ENCODE assay signal across 10 mouse cellular contexts in the genomic region with DNA sequence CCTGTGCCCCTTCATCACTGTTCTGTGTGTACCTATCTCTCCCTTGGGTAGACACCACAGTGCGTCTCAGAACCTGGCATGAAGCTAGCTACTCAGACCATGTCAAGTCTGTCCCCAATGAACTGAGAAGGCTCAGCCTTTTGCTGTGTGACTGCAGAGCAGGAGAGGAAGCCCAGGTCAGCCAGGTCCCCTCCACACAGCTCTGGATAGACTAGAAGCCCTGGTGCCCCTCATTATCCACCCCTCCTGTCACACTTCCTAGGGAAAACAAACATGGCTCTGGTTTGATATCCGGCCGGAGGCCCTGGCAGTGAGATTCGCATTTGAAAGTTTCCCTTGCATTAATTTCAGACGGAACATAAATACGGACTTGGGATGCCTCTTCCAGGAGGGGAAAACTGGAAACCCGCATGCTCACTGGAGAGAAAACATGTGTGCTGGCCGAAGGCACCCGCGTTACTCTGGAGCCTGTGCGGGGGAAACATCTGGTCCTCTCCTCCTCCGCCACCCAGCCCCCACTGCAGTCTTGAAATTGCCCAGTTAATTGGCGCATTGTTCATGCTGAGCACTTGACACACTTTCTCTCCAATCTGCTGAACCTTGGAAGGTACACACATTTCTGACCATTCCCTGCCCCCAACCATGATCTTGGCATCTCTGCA.
A peak's percentile ranks its signal among the peaks of the same experiment; 100 is the strongest.
DNase-seq lines count a peak whose midpoint lies in the region; ATAC-seq lines count a peak whose summit lies in the region.
"Had no signal": no experiment of that assay in that cellular context is flagged by ENCODE, and none has a peak within 500 bp of the region (broad histone marks: within the 10 kb centered on the region; RNA-seq: fewer than 3 reads in every experiment).

No protein-coding gene starts in this region.

- H3K4me3 ChIP-seq in intestine, embryonic 15.5 days (replicated peaks) = no peak overlapping the region
- no peak overlapping the region for H3K4me3 ChIP-seq in intestine, embryonic 16.5 days (ENCODE audit: low read length)
- H3K4me3 ChIP-seq in limb, embryonic 12.5 days (replicated peaks) = no peak overlapping the region
- H3K4me3 ChIP-seq: megakaryocyte, embryonic 14.5 days had no signal

- WGBS in intestine, embryonic 15.5 days = 46% methylated on average over 13 of the region's 13 CpGs
- 54% methylated on average over 13 of the region's 13 CpGs for WGBS in intestine, embryonic 16.5 days
- 24% methylated on average over 13 of the region's 13 CpGs for WGBS in limb, embryonic 12.5 days

- no peaks in the 10 kb centered on the region for H3K9me3 ChIP-seq in intestine, embryonic 15.5 days
- H3K9me3 ChIP-seq in intestine, embryonic 16.5 days (ENCODE audit: control insufficient read depth, low read length) = no peaks in the 10 kb centered on the region
- H3K9me3 ChIP-seq in limb, embryonic 12.5 days = no peaks in the 10 kb centered on the region
- H3K9me3 ChIP-seq: megakaryocyte, embryonic 14.5 days had no signal

- no peaks in the 10 kb centered on the region for H3K36me3 ChIP-seq in intestine, embryonic 15.5 days
- no peaks in the 10 kb centered on the region for H3K36me3 ChIP-seq in intestine, embryonic 16.5 days (ENCODE audit: control insufficient read depth, insufficient read depth, low read length)
- H3K36me3 ChIP-seq in limb, embryonic 12.5 days = no peaks in the 10 kb centered on the region

- peaks cover 7% of the 10 kb centered on the region; the same call in 1 of the 2 replicates for H3K4me1 ChIP-seq in intestine, embryonic 15.5 days (replicated peaks)
- 0 out of 2 replicates have a peak, but pooled peaks cover 3% of the 10 kb centered on the region for H3K4me1 ChIP-seq in intestine, embryonic 16.5 days (ENCODE audit: control insufficient read depth, insufficient read depth, low read length)
- H3K4me1 ChIP-seq in limb, embryonic 12.5 days (replicated peaks) = peaks cover 20% of the 10 kb centered on the region
- H3K4me1 ChIP-seq: megakaryocyte, embryonic 14.5 days had no signal

- ATAC-seq in intestine, embryonic 15.5 days = 0 out of 2 replicates have a peak, but pooled peaks have one; percentile 31
- ATAC-seq in intestine, embryonic 16.5 days = no peak
- peak; percentile 44; the same call in 1 of the 2 replicates for ATAC-seq in limb, embryonic 12.5 days (ENCODE audit: insufficient number of reproducible peaks, insufficient read depth, low FRiP score, low TSS enrichment, low read depth)

- DNase-seq in cerebellum, adult 9-11 months = peak; percentile 10
- no peak for DNase-seq in cerebellum, adult 11 months
- peak; percentile 51 for DNase-seq in embryo, embryonic 10 days (ENCODE audit: low spot score)
- DNase-seq in frontal cortex, adult 2 months (ENCODE audit: extremely low spot score in 1 of 2, low spot score in 1 of 2) = no peak
- no peak for DNase-seq in adrenal gland, postnatal 36 days
- DNase-seq: gastrocnemius, postnatal 10 days had no signal

- H3K27ac ChIP-seq in intestine, embryonic 15.5 days = no peak overlapping the region
- H3K27ac ChIP-seq in intestine, embryonic 16.5 days (ENCODE audit: low read length) = no peak overlapping the region
- H3K27ac ChIP-seq in limb, embryonic 12.5 days = peak overlapping the region; percentile 36

- H3K27me3 ChIP-seq in intestine, embryonic 15.5 days (replicated peaks) = no peaks in the 10 kb centered on the region
- no peaks in the 10 kb centered on the region for H3K27me3 ChIP-seq in intestine, embryonic 16.5 days (replicated peaks; ENCODE audit: control insufficient read depth, insufficient read depth, low read length)
- H3K27me3 ChIP-seq in limb, embryonic 12.5 days = peaks cover 79% of the 10 kb centered on the region

- H3K9ac ChIP-seq in intestine, embryonic 15.5 days = no peak overlapping the region
- no peak overlapping the region for H3K9ac ChIP-seq in intestine, embryonic 16.5 days (ENCODE audit: low read depth, low read length)
- H3K9ac ChIP-seq in limb, embryonic 12.5 days (replicated peaks) = no peak overlapping the region

- H3K4me2 ChIP-seq in intestine, embryonic 15.5 days (replicated peaks) = no peak overlapping the region
- no peak overlapping the region for H3K4me2 ChIP-seq in intestine, embryonic 16.5 days (ENCODE audit: low read depth, low read length)
- H3K4me2 ChIP-seq in limb, embryonic 12.5 days = peak overlapping the region; percentile 29

Comparison
In these comparisons a context has a peak if more than half of its experiments do, and no peak if none do; other contexts are left out.
1. DNase-seq: peak in cerebellum, adult 9-11 months (single experiment) and embryo, embryonic 10 days (single experiment); none in cerebellum, adult 11 months (single experiment), frontal cortex, adult 2 months (0 of 2) and adrenal gland, postnatal 36 days (0 of 2).